Mouse (Mus musculus): ENCODE measurements at regions not wholly inside any gene's neighbourhood (a gene's known extent, or its start where the extent isn't known, plus 50 kb on each side); places are given as distances from the start of the nearest gene placed in this dataset.

DNA sequence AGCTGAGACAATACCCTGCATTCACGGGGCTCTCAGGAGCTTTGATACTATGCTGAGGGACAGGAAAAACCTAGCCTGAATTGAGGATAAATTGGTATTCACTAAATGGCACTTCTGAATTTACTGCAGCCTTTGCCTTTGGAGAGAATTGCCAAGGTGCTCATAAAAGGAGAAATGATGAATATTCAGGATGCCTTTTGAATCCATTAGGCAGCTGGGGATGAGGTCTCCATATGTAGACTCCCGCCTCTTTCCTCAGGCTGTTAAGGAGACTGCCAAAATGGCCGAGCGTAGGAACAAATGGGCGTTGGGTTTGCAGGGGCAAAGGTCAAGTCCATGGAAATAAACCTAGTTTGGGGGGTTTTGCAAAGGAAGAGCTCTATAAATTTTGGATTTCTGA, 123.5 kb downstream of the Hlx start:
- ATAC-seq (ENCODE audit: extremely low read depth, insufficient number of reproducible peaks, low FRiP score, poor library complexity, severe bottlenecking) = no peak

DNA sequence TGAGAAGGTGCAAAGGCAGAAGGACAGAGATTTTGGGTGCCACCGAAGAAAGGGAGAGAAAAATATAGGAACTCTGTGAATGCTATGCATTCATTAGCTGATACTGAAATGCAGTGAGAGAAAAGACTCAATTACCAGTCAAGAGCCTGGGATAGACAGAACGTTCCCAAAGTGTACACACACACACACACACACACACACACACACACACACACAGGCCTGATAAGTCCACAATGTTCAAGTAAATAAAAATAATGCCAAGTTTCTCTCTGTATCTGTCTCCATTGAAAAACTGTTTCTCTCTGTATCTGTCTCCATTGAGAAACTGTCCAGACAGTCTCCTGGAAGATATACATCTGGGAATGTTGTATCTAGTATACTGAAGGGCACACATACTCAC, 124.1 kb downstream of the Hlx start:
- ATAC-seq (ENCODE audit: extremely low read depth, insufficient number of reproducible peaks, low FRiP score, poor library complexity, severe bottlenecking) = no peak

DNA sequence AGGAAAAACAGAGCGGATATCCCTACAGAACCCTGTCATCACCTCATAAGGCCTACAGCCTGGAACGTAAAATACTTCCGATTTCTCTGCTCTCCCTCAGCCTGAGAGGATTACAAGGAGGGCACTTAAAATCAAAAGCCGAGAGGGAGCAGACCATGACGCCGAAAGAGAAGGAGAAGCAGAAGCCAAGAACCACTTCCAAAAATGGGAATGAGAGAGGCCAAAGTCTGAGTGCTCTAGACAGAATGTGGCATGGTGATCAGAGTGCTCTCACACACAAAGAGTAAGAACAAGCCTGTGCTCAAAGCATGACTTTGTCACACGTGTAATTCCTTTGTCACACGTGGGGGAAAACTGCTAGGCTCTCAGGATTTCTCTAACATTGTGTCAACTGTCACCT, 125.9 kb downstream of the Hlx start:
- no peak for ATAC-seq (ENCODE audit: extremely low read depth, insufficient number of reproducible peaks, low FRiP score, poor library complexity, severe bottlenecking)

DNA sequence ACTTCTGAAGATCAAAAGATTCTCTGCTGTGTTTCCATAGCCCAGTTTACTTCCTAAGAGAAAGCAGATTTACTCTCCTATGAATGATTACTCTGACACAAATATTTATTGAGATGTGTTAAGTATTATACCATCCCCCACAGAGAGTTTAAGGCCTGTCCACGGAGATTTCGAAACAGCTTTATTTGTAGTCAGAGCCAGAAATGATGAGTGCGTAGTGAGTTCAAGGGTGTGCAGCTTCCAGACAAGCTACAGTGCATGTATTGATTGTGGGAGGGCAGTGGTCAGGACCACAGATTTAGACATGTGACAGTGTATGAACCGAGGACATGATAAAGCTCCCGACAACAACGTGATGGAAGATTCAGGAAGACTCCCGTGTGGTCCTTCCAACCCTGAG, 126.8 kb downstream of the Hlx start:
- ATAC-seq (ENCODE audit: extremely low read depth, insufficient number of reproducible peaks, low FRiP score, poor library complexity, severe bottlenecking) = no peak

DNA sequence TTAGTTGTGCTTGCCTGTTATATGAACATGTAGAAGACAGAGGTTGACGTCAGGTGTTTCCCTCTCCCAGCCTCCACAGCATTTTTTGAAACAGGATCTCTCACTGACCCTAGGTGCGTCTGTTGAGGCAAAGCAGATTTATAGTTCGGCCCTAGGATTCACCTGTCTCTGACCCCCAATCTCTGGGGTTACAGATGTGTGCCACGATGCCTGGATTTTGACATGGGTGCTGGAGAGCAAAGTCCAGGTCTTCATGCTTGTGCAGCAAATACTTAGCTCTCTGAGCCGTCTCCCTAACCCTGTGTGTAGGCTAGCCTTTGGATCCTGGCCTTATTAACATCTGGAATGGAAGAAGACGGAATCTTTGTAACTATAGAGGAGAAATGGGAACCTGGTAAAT, 129.3 kb downstream of the Hlx start:
- no peak for ATAC-seq (ENCODE audit: extremely low read depth, insufficient number of reproducible peaks, low FRiP score, poor library complexity, severe bottlenecking)

DNA sequence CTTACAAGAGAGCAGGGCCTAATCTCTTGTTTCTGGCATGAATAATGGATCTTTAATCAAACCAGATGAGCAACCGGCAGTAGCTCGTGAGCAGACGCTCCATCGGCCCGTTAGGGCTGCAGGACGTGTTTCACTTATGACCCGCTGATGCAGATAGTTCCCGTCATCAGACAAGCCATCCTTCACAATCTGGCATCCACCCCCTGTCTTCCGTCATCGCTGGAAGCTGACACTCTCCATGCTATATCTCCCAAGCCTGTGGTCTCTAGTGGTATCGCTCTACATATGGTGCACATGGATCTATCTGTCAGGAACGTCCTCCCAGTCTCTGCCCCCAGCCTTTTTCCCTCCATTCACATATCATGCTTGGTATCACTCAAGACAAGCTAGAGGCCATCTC, 137.0 kb downstream of the Hlx start:
- ATAC-seq (ENCODE audit: extremely low read depth, insufficient number of reproducible peaks, low FRiP score, poor library complexity, severe bottlenecking) = no peak

DNA sequence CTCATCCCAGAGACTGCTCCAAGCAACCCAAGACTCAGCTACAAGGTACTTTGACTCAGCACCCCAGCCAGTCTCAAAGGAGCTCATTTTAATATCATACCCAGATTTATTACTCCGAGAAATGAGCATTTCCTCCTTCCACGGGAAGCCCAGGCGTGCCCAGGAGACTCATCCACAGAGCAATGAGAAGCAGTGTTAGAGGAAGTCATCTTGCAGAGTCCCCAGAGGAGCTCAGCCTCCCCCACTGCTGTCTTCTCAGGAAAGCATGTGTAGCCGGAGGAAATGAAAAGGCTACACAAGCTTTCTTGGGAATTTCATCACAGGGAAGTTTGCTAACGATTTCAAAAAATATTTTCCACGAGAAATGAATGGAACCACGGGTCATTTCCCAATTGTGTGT, 141.8 kb downstream of the Hlx start:
- no peak for ATAC-seq (ENCODE audit: extremely low read depth, insufficient number of reproducible peaks, low FRiP score, poor library complexity, severe bottlenecking)

DNA sequence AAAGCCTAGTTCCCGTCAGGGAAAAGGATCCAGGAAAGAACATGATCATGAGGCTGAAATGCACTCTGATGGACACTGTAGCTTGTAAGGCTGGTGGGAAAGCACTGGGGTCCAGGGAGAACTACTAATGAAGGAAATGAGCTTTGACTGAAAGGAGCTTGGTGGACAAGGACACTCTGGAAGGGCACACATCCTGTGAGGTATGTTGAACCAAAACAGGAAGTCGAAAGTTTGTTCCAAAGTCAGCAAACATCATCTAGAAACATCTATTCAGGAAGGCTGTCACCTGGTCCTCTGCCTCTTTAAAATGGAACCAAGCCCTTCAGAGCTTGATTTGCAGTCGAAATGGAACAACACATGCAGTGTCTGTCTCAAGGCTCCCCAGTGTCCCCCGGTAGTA, 143.1 kb downstream of the Hlx start:
- no peak for ATAC-seq (ENCODE audit: extremely low read depth, insufficient number of reproducible peaks, low FRiP score, poor library complexity, severe bottlenecking)

DNA sequence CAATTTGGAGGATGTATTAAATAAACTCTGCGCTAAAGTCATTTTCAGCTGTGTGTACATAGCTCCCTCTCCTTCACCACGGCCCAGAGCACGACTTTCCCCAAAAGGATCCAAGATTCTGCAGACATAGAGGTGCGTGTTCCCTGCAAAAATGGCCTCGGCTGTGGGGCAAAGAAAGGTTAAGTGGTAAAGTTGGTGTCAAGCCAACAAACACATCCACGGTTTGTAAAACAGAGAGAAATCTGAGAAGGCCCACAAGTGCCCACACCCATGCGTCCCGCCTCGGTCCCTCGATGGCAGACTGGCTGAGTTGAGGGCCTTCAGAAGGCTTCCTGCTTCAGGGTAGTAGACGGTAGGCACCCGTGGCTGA, 147.9 kb downstream of the Hlx start:
- ATAC-seq (ENCODE audit: extremely low read depth, insufficient number of reproducible peaks, low FRiP score, poor library complexity, severe bottlenecking) = no peak

DNA sequence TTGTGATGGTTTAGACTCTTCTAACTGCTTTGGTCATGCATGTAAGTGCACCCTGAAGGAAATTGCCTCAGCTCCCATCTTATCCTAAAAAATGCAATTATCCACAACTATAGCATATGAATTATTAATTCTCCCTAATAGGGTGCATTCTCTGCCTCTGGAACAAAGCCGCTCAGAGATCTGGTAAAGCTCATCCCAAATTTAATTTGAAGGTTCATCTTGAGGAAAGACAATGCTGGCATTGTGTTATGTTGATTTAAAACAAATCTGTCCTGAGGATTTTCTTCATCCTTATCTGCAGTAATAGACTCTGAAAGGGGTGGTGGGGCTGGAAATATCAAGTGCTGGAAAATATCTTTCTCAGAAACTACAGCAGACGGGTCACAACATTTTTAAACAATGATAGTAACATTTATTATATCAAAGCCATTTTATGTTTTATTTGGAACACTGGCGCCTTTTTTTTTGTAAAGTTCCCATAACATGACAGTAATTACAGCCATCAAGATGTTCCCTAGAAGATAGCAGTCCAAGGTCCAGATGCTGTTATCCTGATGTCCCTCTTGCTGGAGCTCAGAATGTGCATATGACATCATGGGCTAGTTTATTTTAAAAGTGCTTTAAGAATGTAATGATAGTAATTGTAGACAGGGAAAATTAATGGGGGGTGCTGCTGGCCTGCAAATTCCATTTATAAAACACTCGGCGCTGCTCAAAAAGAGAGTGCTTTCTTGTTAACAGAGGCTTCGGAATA, 148.5 kb downstream of the Hlx start:
- ATAC-seq (ENCODE audit: extremely low read depth, insufficient number of reproducible peaks, low FRiP score, poor library complexity, severe bottlenecking) = no peak

DNA sequence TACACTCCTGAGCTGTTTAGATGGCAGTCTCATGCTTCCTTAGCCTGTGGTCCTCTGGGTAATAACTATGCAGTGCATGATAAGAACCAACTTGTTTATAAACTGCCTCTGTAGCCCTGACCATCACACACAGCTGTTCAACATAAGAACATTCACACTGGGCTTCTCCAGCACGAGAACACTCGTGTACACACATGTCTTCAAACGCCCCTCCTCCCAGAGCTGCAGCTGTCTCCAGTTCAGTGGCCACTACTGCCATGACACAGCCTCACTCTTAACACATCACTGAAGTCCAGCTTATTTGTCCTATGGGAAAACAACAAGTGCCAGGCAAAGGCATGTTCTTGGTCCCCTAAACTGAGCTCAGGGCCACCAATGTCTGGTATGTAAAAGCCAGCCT, 152.9 kb downstream of the Hlx start:
- ATAC-seq (ENCODE audit: extremely low read depth, insufficient number of reproducible peaks, low FRiP score, poor library complexity, severe bottlenecking) = no peak

DNA sequence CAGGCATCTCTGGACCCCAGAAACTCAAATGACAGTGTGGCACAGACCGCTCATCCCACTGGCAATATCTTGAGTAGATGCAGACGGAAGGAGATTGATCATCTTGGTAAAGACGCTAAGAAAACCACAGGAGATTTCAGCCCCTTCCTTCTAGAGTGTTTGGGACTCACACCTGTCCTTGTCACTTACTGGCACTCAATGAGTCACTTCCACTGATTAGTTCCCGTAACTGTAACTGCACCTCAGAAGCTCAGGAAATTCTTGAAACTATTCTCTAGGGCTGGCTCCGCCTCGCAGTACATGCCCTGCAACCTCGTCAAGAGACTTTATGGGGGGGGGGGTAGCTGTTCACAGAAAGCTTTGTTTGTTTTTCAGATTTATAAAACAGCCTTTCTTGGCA, 155.9 kb downstream of the Hlx start:
- ATAC-seq (ENCODE audit: extremely low read depth, insufficient number of reproducible peaks, low FRiP score, poor library complexity, severe bottlenecking) = no peak

DNA sequence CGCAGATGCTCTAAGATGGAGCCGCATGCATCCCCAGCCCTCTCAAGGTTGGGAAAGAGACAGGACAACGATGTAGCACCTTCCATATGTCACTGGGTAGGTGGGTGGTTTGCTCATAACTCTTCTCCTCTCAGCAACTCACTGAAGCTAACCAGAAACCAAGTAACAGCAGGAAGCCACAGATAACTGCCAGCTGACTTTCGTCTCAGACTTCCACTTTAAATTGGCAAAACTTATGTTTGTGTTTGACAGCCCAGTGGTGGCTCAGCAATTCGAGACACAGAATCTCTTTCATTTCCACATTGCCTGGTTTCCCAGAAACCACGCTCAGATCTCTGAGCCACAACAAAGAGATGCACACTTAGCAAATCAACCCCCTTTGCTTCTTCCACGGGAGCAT, 159.1 kb downstream of the Hlx start:
- ATAC-seq (ENCODE audit: extremely low read depth, insufficient number of reproducible peaks, low FRiP score, poor library complexity, severe bottlenecking) = no peak

DNA sequence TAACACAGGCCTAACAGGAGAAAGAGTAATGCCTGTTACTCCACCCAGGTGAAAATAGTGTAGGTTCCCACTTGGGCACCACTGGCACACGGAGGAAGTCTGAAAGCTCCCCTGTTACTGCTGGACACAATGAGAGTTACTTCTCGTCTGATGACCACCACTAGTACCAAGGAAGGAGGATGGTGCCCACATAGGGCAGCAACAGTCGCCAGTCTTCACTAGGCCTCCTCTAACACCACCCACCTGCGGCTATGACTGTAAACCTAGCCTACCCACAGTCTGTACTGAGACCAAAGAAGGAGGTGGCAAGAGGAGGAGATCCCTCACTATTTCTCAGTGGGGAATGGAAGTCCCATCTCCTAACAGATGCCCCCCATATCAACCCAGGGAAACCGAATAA, 161.7 kb downstream of the Hlx start:
- ATAC-seq (ENCODE audit: extremely low read depth, insufficient number of reproducible peaks, low FRiP score, poor library complexity, severe bottlenecking) = no peak

DNA sequence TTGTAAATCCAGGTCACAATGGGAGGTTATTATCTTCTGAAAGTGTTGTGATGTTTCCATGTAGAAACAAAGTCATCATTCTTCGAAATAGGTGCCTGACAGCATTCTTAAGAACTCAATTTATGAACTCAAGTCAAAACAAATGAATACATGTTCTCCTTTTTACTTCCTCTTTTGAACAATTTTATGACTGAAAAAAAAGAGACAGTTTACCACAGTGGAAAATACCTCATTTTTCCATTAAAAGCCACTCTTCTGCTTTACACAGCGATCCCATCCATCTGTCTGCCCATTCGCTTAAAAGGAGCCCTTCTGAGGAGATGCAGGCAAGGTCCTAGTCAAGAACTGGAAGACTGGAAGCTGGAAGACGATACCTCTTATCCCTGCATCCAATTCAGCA, 169.5 kb downstream of the Hlx start:
- ATAC-seq (ENCODE audit: extremely low read depth, insufficient number of reproducible peaks, low FRiP score, poor library complexity, severe bottlenecking) = peak; percentile 59

DNA sequence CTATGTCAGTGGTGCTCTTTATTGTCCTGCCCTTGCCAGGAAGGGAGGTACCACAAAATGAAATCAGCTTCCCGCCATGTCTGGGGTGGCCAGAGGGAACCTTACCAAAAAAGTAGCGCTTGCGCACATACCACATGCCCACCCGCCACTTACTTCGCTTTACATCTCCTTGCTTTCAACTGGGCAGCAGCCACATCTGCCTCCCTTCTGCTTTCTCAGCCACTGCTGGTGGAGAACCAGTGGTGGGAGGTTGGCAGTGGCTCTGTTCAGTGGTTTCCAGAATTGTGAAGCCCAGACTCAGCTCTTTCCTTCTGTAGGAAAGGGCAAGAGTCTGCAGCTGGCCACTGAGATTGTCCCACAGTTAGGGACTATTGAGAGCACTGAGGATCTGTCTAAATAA, 170.2 kb downstream of the Hlx start:
- no peak for ATAC-seq (ENCODE audit: extremely low read depth, insufficient number of reproducible peaks, low FRiP score, poor library complexity, severe bottlenecking)

DNA sequence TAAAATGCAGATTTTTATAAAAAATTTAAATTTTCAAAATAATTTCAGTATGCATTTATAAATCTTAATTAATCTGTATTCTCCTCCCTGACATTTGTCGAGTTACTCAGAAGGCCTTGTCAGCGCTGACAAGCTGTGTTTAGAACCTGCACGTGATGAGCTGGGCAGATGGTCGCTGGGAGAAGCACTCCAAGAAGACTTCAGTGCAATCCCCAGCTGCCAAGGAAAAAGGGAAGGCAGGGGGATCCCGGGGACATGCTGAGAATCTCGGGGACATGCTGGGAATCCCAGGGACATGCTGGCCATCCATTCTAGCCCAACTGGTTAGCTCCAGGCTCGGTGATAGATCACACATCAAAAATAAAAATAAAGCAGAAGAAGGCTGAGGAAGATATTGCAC, 172.9 kb downstream of the Hlx start:
- no peak for ATAC-seq (ENCODE audit: extremely low read depth, insufficient number of reproducible peaks, low FRiP score, poor library complexity, severe bottlenecking)

DNA sequence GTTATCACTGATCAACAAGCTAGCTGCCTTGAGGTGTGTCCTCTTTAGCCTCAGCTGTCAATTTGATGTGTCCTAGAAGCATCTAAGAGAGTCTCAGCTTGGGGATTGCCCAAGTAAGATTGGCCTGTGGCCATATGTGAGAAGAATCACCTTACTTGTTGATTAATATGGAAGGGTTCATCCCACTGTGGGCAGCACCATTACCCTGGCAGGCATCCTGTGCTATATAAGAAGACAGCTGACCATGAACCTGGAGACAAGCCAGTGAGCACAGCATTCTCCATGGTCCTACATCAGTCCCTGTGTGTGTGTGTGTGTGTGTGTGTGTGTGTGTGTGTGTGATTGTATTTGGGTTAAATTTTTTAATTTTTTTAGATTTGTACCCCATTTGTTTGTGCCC, 178.6 kb downstream of the Hlx start:
- no peak for ATAC-seq (ENCODE audit: extremely low read depth, insufficient number of reproducible peaks, low FRiP score, poor library complexity, severe bottlenecking)

DNA sequence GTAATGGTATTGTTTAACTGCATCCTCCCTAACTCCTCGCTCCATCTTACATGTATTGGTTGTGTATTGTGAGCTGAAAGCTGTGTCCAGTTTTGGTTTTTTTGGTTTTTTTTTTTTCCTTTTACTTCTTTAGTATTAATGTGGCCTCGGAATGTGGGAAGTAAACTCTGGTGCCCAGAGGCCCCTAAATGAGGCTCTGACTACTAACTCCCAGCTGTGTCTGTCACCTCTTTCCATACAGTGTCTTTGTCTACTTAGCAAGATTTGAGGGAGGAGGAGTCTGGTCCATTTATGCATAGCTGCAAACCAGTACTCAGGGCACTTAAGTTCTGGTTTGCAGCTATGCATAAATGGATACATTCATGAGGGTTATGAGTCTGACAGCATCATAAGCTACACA, 181.9 kb downstream of the Hlx start:
- no peak for ATAC-seq (ENCODE audit: extremely low read depth, insufficient number of reproducible peaks, low FRiP score, poor library complexity, severe bottlenecking)

DNA sequence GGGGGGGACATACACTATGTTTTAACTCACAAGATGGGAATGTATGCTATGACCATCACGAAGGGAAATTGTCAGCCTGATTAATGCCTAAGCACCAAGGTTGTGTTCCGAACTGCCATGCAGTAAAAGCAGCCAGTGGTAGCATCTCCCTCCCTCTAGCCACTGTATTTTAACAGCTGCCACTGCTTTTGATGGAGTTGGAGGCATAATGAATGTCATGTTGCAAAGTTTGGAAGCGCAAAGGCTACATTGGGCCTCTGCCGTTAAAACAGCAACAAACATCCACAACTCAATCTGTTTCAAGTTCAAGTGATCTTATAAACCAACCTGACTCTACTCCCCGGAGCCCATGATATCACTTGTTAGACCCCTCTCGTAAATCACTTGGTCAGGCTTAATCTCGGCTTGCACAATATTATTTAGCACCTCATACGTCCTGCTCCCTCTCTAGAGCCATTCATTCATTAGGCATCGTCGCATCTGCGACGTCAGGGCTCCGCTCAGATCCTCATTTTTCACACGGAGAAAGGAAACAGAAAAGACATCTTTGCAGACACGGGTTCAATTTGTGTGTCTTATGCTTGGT, 184.7 kb downstream of the Hlx start:
- ATAC-seq (ENCODE audit: extremely low read depth, insufficient number of reproducible peaks, low FRiP score, poor library complexity, severe bottlenecking) = no peak

DNA sequence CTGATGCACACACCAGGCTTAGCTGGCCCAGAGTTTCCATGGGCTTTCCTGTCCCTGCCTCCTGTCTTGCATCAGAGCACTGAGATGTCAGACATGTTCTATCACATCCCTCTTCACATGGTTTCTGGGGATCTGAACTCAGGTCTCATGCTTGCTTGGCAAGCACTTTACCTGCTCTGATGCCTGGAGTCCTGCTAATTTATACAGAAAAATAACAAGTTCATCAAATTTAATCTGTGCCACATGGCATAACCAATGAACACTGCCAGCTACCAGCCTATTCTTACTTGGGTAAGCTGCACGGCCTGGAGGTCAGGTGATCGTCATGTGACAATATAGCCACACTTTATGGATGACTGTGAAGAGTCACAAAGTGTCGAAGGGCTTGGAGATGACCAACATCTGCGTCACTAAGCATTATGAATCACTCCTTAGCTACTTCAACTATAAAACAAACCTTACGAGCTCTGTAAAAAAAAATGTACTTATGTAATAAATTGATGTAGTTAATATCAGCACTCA, 186.2 kb downstream of the Hlx start:
- no peak for ATAC-seq (ENCODE audit: extremely low read depth, insufficient number of reproducible peaks, low FRiP score, poor library complexity, severe bottlenecking)
